Mouse (Mus musculus) left cerebral cortex, adult 9 months (tissue): ENCODE data around the gene Tshb.

ENCODE experiments used
- DNase-seq, 2 experiments: peaks; one replicate each; pipeline ENCODE4 v3.0.0; 2022; ENCODE audit warnings: low spot score in 2 of 2

Tshb gene

GRCm38 (mm10) chr3:102782618-102783017, at the start of gene Tshb:
Tshb (minus strand) TSS chr3:102782718.
- no peak for DNase-seq

GRCm38 (mm10) chr3:102803937-102804336, 21.4 kb upstream of the Tshb start:
- DNase-seq: peak; percentile 3 to 81

DNA sequence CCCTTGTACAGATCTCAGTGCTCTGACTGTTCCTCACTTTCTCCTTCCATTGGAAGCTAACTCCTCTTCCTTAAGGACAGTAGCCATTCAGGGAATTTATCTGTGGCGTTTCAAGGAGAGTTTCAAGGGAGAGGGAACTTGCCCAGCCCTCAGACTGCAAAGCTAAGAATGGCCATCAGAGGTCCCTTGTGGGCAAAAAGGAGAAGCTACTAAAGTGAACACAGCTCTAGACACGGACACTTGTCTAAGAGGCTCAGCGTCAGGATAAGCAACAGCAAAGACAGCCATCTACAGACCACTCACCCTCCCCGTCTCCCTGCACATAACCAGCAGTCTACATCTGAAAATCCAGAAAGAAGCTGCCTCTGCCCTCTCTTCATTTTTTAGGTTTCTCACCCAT, 4.9 kb upstream of the Tshb start:
- DNase-seq: no peak

- no peak for DNase-seq
Observed at GRCm38 (mm10) chr3:102773018-102773417, 9.5 kb downstream of the Tshb start.

- no peak for DNase-seq
Observed at GRCm38 (mm10) chr3:102764850-102765249, 17.7 kb downstream of the Tshb start.

- DNase-seq: no peak
Observed at GRCm38 (mm10) chr3:102763713-102764400, 18.7 kb downstream of the Tshb start.

DNA sequence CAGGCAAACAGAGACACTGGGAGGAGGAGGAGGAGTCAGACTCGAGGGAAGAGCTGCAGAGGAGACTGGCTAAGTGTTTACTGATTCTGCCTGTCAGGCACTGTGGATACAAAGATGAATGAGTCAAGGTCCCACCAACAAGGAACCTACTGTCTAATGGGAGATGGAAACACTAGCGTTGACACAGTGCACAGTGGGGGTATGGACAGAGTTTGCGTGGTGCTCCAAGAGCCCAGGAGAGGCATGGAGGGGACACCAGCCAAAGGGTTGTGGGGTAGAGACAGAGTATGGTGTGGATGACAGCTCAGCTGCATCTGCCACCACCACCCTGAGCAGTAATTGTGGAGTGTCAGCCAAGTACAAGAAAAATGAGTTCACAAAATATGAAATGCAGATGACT, 20.1 kb downstream of the Tshb start:
- peak in 1 of 2 experiments; percentile 20 for DNase-seq

DNA sequence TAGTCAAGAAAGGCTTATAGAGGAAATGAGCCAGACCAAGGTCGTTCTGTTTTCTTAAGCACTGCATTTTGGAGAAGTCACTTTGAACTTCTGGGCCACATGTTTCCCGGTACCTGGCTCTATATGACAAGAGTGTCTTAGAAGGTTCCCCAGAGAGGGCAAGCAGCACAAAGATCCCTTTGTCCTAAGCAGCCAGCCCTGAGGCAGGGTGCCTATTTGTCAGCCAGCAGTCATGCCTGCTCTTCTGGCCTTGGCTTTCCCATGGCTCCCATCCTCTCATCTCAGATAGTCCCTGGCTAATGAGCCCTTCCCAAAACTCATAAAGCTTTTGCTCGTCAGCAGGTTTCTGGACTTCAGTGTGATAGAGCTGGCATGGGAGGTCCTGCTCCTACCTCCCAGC, 22.3 kb downstream of the Tshb start:
- no peak for DNase-seq

- DNase-seq: no peak
Observed at GRCm38 (mm10) chr3:102757019-102757418, 25.5 kb downstream of the Tshb start.

DNA sequence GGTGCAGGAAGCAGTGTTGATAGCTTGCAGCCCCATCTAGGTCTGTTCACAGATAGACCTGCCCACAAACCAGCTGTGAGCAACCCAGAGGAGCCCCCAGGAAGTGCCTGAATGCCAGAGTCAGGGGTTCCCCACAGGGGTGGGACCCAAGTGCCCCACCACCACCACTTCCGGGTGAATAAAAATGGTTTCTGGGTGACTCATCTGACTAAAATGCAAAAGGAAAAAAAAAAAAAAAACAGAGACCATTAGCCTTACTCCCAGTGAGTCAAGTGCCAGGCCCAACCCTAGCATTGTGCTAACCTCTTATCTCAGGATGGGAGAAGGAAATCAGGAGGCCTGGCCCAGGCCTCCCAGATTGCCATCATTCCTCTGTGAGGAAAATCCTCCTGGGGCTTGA, 26.7 kb downstream of the Tshb start:
- no peak for DNase-seq

GRCm38 (mm10) chr3:102752457-102752856, 30.1 kb downstream of the Tshb start:
- DNase-seq: no peak

- no peak for DNase-seq
Observed at GRCm38 (mm10) chr3:102752053-102752452, 30.5 kb downstream of the Tshb start.

DNA sequence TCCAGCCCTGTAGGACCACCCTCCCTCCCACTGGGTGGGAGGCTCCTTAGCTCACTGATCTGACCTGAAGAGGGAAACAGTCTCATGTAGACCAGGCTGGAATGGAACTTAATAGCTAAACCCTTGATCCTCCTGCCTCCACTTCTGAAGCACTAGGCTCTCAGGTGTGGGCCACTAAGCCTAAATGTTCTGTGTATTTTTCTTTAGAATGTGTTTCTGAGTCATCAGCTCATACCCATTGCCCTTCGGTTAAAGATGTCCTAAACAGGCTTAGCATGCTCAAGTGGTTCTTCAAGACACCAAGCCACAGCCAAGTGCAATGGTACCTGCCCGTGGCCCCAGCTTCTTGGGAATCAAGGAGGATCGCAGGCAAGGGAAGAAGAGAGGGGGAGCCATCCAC, 31.0 kb downstream of the Tshb start:
- no peak for DNase-seq

DNA sequence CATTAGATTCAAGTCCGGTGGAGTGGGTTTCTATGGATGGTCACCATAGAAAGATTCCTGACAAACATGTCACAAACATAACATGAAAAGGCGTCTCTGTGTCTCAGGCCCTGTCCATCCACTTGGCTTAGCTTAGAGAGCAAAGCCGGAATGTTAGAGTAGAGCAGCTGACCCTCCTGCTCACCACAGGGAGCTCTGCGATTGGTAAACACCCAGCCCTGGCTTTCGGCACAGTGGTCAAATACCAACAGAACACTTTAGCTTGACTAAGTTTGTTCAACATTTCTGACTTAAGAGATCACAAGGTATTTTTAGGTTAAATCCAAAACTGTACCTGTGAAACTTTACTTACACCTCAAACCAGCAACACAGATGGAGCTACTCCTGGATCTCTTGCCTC, 31.4 kb downstream of the Tshb start:
- DNase-seq: no peak

- no peak for DNase-seq
Observed at GRCm38 (mm10) chr3:102748686-102749085, 33.8 kb downstream of the Tshb start.

DNA sequence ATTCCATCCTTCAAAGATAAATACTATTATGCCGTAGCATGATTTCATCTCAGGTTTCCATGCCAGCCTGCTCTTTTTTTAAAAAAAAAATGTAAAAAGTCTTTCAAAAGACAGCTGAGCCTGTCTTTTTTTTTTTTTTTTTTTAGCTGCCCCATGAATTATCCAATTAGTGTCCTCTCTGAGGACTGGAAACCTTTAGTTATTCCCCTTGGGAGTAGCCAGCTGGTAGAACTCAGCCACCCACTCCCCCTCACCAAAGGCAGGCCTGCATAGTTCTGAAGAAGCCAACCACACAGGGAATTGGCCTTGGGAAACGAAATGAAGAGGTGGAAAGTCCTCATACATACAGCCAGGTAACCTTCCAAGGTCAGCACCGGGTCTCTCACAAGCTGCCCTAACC, 34.5 kb downstream of the Tshb start:
- no peak for DNase-seq

DNA sequence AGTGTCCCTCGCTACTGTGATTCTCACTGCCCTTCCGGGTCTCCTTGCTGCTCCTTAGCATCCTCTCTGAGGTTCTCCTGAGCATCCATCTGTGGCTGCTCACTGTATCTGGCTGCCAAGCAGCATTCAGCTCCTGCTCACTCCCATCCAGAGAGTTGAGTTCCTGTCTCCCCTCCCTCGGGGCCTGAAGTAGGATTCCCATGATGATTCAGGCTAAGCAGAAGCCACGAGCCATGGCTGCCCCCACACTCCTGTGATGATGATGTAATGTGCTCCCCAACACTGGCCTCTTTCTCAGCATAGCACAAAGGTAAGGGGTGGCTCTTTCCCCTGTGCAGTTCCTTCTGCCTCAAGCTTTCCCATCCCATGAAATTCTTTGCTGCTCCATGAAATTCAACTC, 36.3 kb downstream of the Tshb start:
- no peak for DNase-seq

GRCm38 (mm10) chr3:102744657-102745056, 37.9 kb downstream of the Tshb start:
- no peak for DNase-seq

- DNase-seq: no peak
Observed at GRCm38 (mm10) chr3:102743781-102744471, 38.6 kb downstream of the Tshb start.

DNA sequence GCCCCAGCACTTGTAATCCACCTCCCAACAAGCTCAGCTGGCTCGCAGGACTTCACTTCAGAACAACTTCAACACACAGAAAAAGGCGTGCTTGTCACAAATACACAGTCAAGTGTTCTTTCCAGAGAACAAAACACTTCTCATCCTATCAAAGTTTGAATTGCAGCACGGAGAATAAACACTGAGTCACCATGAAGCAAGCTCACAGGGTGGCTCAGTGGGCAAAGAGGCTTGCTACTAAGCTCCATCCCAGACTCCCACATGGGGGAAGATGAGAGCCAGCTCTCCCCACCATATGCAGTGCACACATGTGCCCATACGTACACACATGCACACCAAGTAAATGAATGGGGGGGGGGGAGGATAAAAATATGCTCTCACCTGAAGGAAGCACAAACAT, 39.3 kb downstream of the Tshb start:
- no peak for DNase-seq

DNA sequence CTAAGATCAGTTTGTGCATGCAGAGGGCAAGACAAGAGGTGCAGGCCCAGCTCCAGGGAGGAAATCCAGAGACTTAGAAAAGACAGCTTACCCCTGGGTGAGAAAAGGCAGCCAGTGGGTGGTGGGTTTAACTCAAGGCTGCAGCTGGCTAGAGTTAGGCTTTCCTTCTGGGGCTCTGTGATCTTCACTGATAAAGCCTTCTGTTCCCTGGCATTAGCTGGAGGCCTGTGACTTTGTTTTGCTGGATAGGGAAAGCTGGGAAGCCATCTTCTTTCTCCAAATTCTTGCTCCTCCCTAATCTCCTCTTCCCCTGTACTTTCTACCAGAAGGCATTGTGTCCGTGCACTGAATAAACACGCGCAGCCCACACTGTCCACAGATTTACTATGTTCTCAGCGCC, 39.8 kb downstream of the Tshb start:
- no peak for DNase-seq

GRCm38 (mm10) chr3:102738926-102739325, 43.6 kb downstream of the Tshb start:
- DNase-seq: no peak

DNA sequence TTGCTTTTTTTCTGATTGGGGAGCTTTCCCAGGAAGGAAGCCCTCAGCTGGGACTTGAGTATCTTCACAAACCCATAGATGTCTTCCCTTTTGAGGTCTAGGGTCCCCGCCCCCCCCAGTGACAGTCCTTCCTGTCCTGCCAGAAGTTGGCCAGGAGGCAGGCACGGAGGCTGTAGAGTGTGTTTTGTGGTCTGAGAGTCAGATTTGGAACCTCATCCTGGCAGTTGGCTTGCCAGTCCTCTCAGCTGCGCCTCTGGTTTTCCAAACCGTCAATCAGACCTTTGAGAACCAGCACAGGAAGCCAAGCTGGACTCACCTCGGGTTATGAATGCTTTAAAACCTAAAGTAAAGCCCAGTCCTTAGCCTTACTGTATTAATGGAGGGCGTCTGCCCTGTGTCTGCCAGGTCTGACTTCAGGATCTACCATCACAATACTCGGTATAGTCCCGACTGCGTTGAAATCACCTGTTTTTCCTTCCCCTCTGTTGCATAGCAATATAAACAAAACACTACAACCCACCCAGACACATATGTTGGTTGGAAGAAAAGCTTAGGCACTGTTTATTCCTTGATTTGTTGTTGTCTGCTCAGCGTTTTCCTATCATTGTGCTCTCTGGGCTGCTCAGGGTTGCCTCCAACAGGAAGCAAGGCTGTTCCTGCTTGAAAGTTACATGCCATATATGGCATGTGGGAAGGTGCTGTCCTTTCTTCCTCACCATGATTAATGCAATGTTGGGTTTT, 44.2 kb downstream of the Tshb start:
- DNase-seq: no peak
